In the genomic region with DNA sequence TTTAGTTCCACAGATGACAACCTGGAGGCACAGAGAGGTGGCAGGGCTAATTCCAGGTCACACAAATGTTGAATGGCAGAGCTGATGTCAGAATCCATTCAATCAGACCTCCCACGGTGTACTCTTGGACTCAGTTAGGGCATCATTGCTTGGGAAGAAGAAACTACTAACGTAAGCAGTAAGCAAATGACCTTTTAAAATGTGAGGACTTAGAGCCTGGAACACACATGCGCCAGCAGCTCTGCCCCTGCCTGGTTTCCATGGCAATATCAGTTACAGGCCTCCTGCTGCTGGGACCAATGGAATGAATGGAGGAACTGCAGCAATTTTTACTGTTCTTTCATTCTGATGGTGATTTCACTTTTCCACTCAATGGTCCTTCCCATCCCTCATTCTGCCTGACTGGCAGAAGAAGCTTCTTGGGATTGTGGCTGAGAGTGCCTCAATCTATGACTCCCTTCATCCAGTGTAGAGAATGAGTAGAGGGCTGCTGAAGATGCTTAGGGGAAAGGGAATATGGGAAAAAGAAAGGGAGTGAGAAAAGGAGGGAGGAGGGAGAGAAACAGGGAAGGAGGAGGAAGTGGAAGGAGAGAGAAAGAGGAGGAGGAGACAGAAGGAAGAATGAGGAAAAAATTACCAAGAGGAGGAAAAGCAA, we compare ENCODE assay signal across 12 mouse cellular contexts.
A peak's percentile ranks its signal among the peaks of the same experiment; 100 is the strongest.
DNase-seq lines count a peak whose midpoint lies in the region; ATAC-seq and TF ChIP-seq lines count a peak whose summit lies in the region.
"Had no signal": no experiment of that assay in that cellular context is flagged by ENCODE, and none has a peak within 500 bp of the region (broad histone marks: within the 10 kb centered on the region; RNA-seq: fewer than 3 reads in every experiment).

No protein-coding gene starts in this region.

- DNase-seq in cerebellum, adult 11 months = no peak
- peak; percentile 59 for DNase-seq in embryo, embryonic 10.5 days (ENCODE audit: low spot score)
- peak; percentile 76 for DNase-seq in midbrain, postnatal 0 days (ENCODE audit: low spot score)
- DNase-seq in urinary bladder, adult 2 months (ENCODE audit: low spot score) = no peak
- no peak for DNase-seq in spleen, postnatal 14 days (ENCODE audit: low spot score in 2 of 2)
- no peak for DNase-seq in thymus, postnatal 36 days
- DNase-seq: kidney, postnatal 36 days had no signal

- no peaks in the 10 kb centered on the region for H3K36me3 ChIP-seq in hindbrain, embryonic 13.5 days
- no peaks in the 10 kb centered on the region for H3K36me3 ChIP-seq in midbrain, postnatal 0 days (ENCODE audit: insufficient read depth, low read length)
- H3K36me3 ChIP-seq: heart, embryonic 12.5 days had no signal

- no peaks in the 10 kb centered on the region for H3K27me3 ChIP-seq in hindbrain, embryonic 13.5 days
- no peaks in the 10 kb centered on the region for H3K27me3 ChIP-seq in midbrain, postnatal 0 days (ENCODE audit: insufficient read depth, low read length)
- H3K27me3 ChIP-seq: heart, embryonic 12.5 days; Patski had no signal

- no peaks in the 10 kb centered on the region for H3K9me3 ChIP-seq in hindbrain, embryonic 13.5 days
- no peaks in the 10 kb centered on the region for H3K9me3 ChIP-seq in midbrain, postnatal 0 days (ENCODE audit: low read length)
- H3K9me3 ChIP-seq: heart, embryonic 12.5 days had no signal

- H3K4me3 ChIP-seq in hindbrain, embryonic 13.5 days = no peak overlapping the region
- H3K4me3 ChIP-seq in midbrain, postnatal 0 days (ENCODE audit: low read depth, low read length) = no peak overlapping the region
- H3K4me3 ChIP-seq: heart, embryonic 12.5 days had no signal

- peak; percentile 89 for ATAC-seq in cerebellum, adult (ENCODE audit: insufficient number of reproducible peaks, low FRiP score, low TSS enrichment)
- peak; percentile 92 for ATAC-seq in hindbrain, embryonic 13.5 days (ENCODE audit: low FRiP score)
- ATAC-seq in midbrain, postnatal 0 days (ENCODE audit: low FRiP score) = peak; percentile 88
- ATAC-seq: Patski had no signal

- H3K9ac ChIP-seq in hindbrain, embryonic 13.5 days = no peak overlapping the region
- no peak overlapping the region for H3K9ac ChIP-seq in midbrain, postnatal 0 days (replicated peaks; ENCODE audit: low read length, poor library complexity, severe bottlenecking)
- H3K9ac ChIP-seq: heart, embryonic 12.5 days had no signal

- no peak for TF ChIP-seq CTCF in midbrain, postnatal 0 days (IDR thresholded peaks at IDR 0.05)

- 0 out of 2 replicates have a peak overlapping the region, but pooled peaks have one; percentile 6 for H3K4me2 ChIP-seq in hindbrain, embryonic 13.5 days
- H3K4me2 ChIP-seq in midbrain, postnatal 0 days (ENCODE audit: low read depth, low read length, poor library complexity, severe bottlenecking) = no peak overlapping the region
- H3K4me2 ChIP-seq: heart, embryonic 12.5 days had no signal

- WGBS in hindbrain, embryonic 13.5 days = 8% methylated on average over 3 of the region's 3 CpGs
- WGBS in midbrain, postnatal 0 days = 9% methylated on average over 3 of the region's 3 CpGs

- H3K4me1 ChIP-seq in hindbrain, embryonic 13.5 days (replicated peaks) = peaks cover 11% of the 10 kb centered on the region
- peaks cover 9% of the 10 kb centered on the region; the same call in 1 of the 2 replicates for H3K4me1 ChIP-seq in midbrain, postnatal 0 days (ENCODE audit: insufficient read depth, low read length)
- H3K4me1 ChIP-seq: heart, embryonic 12.5 days had no signal

- peak overlapping the region; percentile 64 for H3K27ac ChIP-seq in hindbrain, embryonic 13.5 days
- peak overlapping the region; percentile 51; the same call in 1 of the 2 replicates for H3K27ac ChIP-seq in midbrain, postnatal 0 days (ENCODE audit: low read depth, low read length)
- H3K27ac ChIP-seq: macrophage had no signal

Comparison
In these comparisons a context has a peak if more than half of its experiments do, and no peak if none do; other contexts are left out.
1. DNase-seq: peak in embryo, embryonic 10.5 days (single experiment) and midbrain, postnatal 0 days (single experiment); none in cerebellum, adult 11 months (single experiment), urinary bladder, adult 2 months (single experiment), spleen, postnatal 14 days (0 of 2) and thymus, postnatal 36 days (0 of 2).
2. Peak in every context shown above with its lines, with median percentiles within 50 percentile points of each other: ATAC-seq.